Mouse (Mus musculus): ENCODE results near the gene Alk.

Gene Alk

GRCm38 (mm10) chr17:71869372-71870231 is 734.8 kb downstream of the Alk start:
- DNase-seq = peak; percentile 70

GRCm38 (mm10) chr17:71868828-71869227 is 735.6 kb downstream of the Alk start:
- DNase-seq = no peak

GRCm38 (mm10) chr17:71867892-71868291 is 736.5 kb downstream of the Alk start:
- no peak for DNase-seq

GRCm38 (mm10) chr17:71865437-71865836 is 739.0 kb downstream of the Alk start:
- DNase-seq = no peak

- no peak for DNase-seq
Measured at GRCm38 (mm10) chr17:71864039-71864438, 740.4 kb downstream of the Alk start.

- DNase-seq = no peak
Measured at GRCm38 (mm10) chr17:71862895-71863294, 741.5 kb downstream of the Alk start.

- no peak for DNase-seq
Measured at GRCm38 (mm10) chr17:71862184-71862583, 742.2 kb downstream of the Alk start.

- no peak for DNase-seq
Measured at GRCm38 (mm10) chr17:71831960-71832359, 772.5 kb downstream of the Alk start.

GRCm38 (mm10) chr17:71828647-71829414 is 775.6 kb downstream of the Alk start:
- no peak for DNase-seq

- no peak for DNase-seq
Measured at GRCm38 (mm10) chr17:71827627-71828026, 776.8 kb downstream of the Alk start.

GRCm38 (mm10) chr17:71826603-71827002 is 777.8 kb downstream of the Alk start:
- DNase-seq = no peak

- no peak for DNase-seq
Measured at GRCm38 (mm10) chr17:71823622-71824306, 780.7 kb downstream of the Alk start.
